Mouse (Mus musculus) neural tube, embryonic 12.5 days (tissue): ENCODE measurements at regions not wholly inside any gene's neighbourhood (a gene's known extent, or its start where the extent isn't known, plus 50 kb on each side); places are given as distances from the start of the nearest gene placed in this dataset.

Experiments
- ATAC-seq: fragments of 200-750 bp; cut with Nextera tagmentation; 2 replicates; pipeline ENCODE4 v1.8.0; 2017; ENCODE audit warnings: low read depth, mild to moderate bottlenecking, moderate TSS enrichment, moderate library complexity; ENCODE audit not compliant: low FRiP score
- H3K27ac ChIP-seq: fragments of 300-500 bp; sonication (generic); 2 replicates; pipeline ENCODE4 v1.5.1; 2016
- H3K27me3 ChIP-seq: fragments of 300-500 bp; sonication (generic); replicated peaks from 2 replicates; pipeline ENCODE4 v1.6.1; 2016; ENCODE audit warnings: mild to moderate bottlenecking
- H3K36me3 ChIP-seq: fragments of 300-500 bp; sonication (generic); 2 replicates; pipeline ENCODE4 v1.6.1; 2016; ENCODE audit warnings: mild to moderate bottlenecking
- H3K4me1 ChIP-seq: fragments of 300-500 bp; sonication (generic); 2 replicates; pipeline ENCODE4 v1.6.1; 2016
- H3K4me2 ChIP-seq: fragments of 300-500 bp; sonication (generic); replicated peaks from 2 replicates; pipeline ENCODE4 v1.6.1; 2016; ENCODE audit warnings: mild to moderate bottlenecking
- H3K4me3 ChIP-seq: fragments of 300-500 bp; sonication (generic); 2 replicates; pipeline ENCODE4 v1.5.1; 2016
- H3K9ac ChIP-seq: fragments of 300-500 bp; sonication (generic); 2 replicates; pipeline ENCODE4 v1.6.1; 2016; ENCODE audit warnings: mild to moderate bottlenecking
- H3K9me3 ChIP-seq: fragments of 300-500 bp; sonication (generic); 2 replicates; pipeline ENCODE4 v1.6.1; 2016; ENCODE audit warnings: mild to moderate bottlenecking
- WGBS: fragments of 180-500 bp; shearing (Covaris S2); methylation state at CpG from one replicate; pipeline ENCODE4 v1.1.7; 2016; 5-methylcytosine and 5-hydroxymethylcytosine counted together

DNA sequence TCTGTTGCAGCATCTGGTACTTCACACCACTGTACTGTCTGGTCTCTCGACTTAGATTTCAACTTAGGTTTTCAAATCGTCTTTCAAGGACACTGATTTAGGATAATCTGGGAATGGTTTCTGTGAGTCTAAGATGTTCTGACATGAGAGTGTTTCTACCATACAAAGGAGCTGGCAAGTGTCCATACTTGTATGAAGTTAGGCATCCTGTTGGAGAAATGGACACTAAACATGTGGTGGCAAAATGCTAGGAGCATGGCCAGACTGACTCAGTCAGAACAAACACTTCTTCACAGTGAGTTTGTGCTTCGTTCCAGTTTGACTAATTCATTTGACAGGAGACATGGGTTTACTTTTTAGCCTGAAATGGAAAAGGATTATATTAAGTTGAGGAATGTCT, 194.5 kb upstream of the Thbs1 start:
- no peak overlapping the region for H3K27ac ChIP-seq
- H3K4me2 ChIP-seq, result no peak overlapping the region
- H3K4me3 ChIP-seq, result no peak overlapping the region
- no peaks in the 10 kb centered on the region for H3K9me3 ChIP-seq
- no peaks in the 10 kb centered on the region for H3K36me3 ChIP-seq
- 88% methylated on average over 3 of the region's 3 CpGs for WGBS
- no peak overlapping the region for H3K9ac ChIP-seq
- no peaks in the 10 kb centered on the region for H3K27me3 ChIP-seq
- ATAC-seq, result no peak
- H3K4me1 ChIP-seq, result no peaks in the 10 kb centered on the region

DNA sequence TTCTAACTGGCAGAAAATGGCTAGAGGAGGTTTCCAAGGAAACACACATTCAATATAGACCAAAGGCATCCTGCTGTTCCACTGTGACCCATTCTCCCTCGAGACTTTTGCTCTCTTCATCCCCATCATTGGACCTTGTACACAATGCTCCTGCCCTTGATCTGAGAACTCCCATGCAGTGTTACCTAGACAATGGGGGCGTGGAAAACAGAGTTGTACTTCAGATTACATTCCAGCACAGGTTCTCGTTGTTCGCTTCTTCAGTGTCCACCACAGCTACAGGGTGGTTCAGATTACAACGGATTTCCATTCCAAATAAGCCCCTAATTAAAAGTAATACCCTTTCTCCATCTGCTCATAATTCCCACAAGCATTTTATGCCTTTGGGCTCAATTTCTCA, 186.8 kb upstream of the Thbs1 start:
- Histone ChIP-seq H3K27me3 (no peaks in the 10 kb centered on the region), H3K4me3 (no peak overlapping the region), H3K27ac (no peak overlapping the region), H3K9me3 (no peaks in the 10 kb centered on the region), H3K4me1 (no peaks in the 10 kb centered on the region), H3K9ac (no peak overlapping the region), H3K36me3 (no peaks in the 10 kb centered on the region), H3K4me2 (no peak overlapping the region)
- 36% methylated on average over 5 of the region's 5 CpGs for WGBS
- ATAC-seq, result no peak

DNA sequence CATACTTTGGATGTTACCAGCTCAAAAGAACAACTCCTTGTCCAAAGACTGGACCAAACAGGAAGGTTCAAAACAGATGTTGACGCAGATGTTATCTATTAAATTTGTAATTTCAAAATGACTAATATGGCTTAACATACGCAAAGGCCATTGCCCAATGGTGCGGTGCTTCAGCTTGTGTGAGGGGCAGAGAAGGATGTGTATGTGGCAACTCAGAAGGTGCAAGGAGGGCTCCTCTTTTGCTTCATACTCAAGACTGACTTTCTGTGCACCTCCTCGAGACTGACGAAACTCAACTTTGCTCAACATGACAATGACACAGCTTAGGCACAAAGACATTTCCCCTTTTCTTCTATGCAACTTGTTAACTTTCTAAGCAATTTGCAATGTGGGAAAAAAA, 186.3 kb upstream of the Thbs1 start:
- H3K4me1 ChIP-seq, result no peaks in the 10 kb centered on the region
- H3K4me3 ChIP-seq, result no peak overlapping the region
- H3K27ac ChIP-seq, result no peak overlapping the region
- H3K9ac ChIP-seq, result no peak overlapping the region
- no peaks in the 10 kb centered on the region for H3K9me3 ChIP-seq
- H3K27me3 ChIP-seq, result no peaks in the 10 kb centered on the region
- ATAC-seq, result no peak
- no peak overlapping the region for H3K4me2 ChIP-seq
- no peaks in the 10 kb centered on the region for H3K36me3 ChIP-seq
- WGBS, result 92% methylated on average over 5 of the region's 5 CpGs

DNA sequence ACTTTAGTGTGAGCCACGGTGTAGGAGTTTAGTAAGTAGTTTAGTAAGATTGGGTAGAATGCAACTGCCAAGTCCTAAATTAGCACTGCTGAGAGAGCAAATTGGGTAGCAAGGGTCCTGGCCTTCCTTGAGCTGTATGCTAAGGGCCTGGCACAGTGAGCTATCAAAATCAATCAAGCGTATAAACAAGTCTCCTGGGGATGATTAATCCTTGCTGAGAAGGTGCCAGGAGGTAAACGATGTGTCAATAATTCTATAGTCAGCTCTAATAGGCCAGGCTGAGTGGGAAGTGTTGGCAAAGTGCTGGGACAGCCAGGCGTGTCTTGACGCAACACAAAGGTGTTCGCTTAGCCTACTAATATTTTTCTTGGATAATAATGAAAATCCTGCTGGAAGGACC, 183.6 kb upstream of the Thbs1 start:
- Histone ChIP-seq H3K27me3 (peaks cover 6% of the 10 kb centered on the region; the same call in 1 of the 2 replicates), H3K9me3 (no peaks in the 10 kb centered on the region), H3K9ac (no peak overlapping the region), H3K36me3 (no peaks in the 10 kb centered on the region), H3K4me2 (no peak overlapping the region), H3K4me3 (no peak overlapping the region), H3K4me1 (no peaks in the 10 kb centered on the region), H3K27ac (no peak overlapping the region)
- ATAC-seq, result peak; percentile 37; the same call in 1 of the 2 replicates
- WGBS, result 55% methylated on average over 6 of the region's 6 CpGs

DNA sequence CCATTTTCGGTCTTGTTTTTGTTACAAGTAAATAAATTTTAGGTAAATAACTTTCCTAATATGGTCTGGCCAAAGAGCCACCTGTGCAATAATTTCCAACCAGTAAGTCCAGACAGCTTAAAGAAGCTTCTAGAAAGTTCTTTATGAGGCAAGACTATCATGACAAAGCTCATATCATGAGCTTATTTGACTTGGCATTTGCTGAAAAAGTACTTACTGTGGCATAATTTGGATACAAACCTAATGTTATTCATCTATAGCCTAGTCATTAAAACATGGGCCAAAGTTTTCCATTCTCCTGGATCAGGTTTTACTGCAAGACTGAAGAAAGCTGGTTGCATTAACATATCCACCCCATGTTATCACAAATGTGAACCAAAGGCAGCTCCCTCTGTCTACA, 182.1 kb upstream of the Thbs1 start:
- 74% methylated on average over 1 of the region's 1 CpGs for WGBS
- ATAC-seq, result no peak
- no peak overlapping the region for H3K27ac ChIP-seq
- H3K4me2 ChIP-seq, result no peak overlapping the region
- H3K4me3 ChIP-seq, result no peak overlapping the region
- H3K9me3 ChIP-seq, result no peaks in the 10 kb centered on the region
- no peaks in the 10 kb centered on the region for H3K36me3 ChIP-seq
- H3K9ac ChIP-seq, result no peak overlapping the region
- H3K4me1 ChIP-seq, result no peaks in the 10 kb centered on the region
- H3K27me3 ChIP-seq, result peaks cover 6% of the 10 kb centered on the region; the same call in 1 of the 2 replicates

DNA sequence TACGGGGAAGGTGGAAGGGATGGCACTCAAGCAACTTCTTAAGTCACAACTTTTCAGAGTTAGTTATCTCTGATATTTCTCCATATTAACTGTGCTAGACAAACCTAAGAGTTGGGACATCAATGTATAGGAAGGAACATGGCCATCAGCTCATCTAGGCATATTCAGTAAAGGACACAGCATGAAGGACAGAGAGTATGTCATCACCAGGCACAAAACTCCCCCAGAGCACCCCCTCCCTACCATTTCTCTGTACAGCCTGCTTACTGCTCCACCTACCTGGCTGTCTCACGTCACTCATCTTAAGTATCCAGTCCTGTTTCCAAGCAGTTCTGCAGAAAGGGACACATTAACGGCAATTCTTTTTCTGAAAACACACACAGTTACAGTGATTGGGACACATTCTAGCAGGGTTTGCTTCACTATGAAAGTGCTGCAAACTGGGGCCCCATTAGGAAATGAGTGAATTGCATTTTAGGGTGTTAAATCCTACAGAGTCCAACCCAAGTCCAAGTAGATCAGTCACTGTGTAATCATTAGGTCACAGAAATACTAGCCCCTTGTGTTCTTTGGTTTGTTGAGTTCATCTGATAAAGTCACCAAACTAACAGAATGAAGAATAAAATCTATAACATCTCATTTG, 180.7 kb upstream of the Thbs1 start:
- Histone ChIP-seq H3K4me2 (no peak overlapping the region), H3K27me3 (peaks cover 15% of the 10 kb centered on the region), H3K9me3 (no peaks in the 10 kb centered on the region), H3K27ac (no peak overlapping the region), H3K4me3 (no peak overlapping the region), H3K4me1 (no peaks in the 10 kb centered on the region), H3K36me3 (no peaks in the 10 kb centered on the region), H3K9ac (no peak overlapping the region)
- 94% methylated on average over 3 of the region's 3 CpGs for WGBS
- no peak for ATAC-seq

DNA sequence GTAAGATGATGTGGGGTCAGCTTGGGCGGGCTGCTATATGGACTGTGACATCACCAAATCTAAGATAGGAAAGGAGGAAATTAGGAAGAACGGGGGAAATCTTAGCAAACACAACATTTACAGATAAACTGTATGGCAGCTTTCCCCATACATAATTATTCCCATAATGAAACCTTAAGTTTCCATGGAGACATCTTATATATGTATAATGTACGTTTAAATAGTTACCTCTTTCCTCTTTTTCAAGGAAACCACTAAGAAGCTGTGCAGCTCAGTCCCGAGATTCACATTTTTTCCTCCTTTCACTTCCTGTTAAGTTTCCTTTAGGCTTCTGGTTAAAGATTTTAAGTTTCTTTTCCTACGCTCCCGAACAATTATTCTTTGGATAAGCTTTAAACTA, 175.1 kb upstream of the Thbs1 start:
- Histone ChIP-seq H3K27me3 (peaks cover 20% of the 10 kb centered on the region), H3K27ac (no peak overlapping the region), H3K36me3 (no peaks in the 10 kb centered on the region), H3K9ac (no peak overlapping the region), H3K4me1 (peaks cover 7% of the 10 kb centered on the region), H3K4me2 (no peak overlapping the region), H3K4me3 (no peak overlapping the region), H3K9me3 (no peaks in the 10 kb centered on the region)
- ATAC-seq, result no peak
- WGBS, result 83% methylated on average over 6 of the region's 6 CpGs

DNA sequence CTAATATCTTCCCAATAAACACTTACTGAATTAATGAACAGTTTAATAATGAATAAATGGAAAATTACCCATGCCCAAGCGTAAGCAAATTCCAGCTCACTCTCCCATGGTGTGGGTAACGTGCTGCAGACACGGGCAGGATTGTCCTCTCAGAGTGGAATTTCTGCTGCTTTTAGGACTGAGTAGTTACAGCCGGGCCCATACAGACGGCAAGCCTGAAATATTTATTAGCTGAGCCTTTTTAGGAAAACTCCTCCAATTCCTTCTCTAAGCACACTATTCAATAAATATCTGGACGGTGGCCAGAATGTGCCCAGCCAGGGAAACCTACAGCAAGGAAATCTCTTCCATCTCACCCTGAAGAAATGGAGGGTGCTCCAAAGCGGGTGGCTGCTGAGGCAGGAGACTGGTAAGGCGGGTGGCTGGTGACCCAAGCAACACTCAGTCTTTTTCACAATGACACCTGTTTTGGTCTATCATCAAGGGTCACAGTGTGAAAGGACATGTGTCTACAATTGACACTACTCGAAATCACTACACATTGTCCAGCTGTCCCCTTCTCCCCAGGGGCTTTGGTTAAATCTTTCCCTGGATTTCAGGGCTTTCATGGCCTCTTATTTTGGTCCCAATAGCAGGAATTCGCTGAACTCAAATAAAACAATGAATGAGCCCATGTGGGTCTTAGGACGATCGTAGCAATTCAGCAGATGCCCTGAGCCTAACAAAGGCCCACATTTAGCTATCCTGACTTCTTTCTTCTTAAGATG, 173.2 kb upstream of the Thbs1 start:
- H3K4me2 ChIP-seq, result no peak overlapping the region
- H3K9me3 ChIP-seq, result no peaks in the 10 kb centered on the region
- H3K36me3 ChIP-seq, result no peaks in the 10 kb centered on the region
- no peak overlapping the region for H3K4me3 ChIP-seq
- H3K27ac ChIP-seq, result no peak overlapping the region
- H3K9ac ChIP-seq, result no peak overlapping the region
- peak; percentile 68; the same call in 1 of the 2 replicates for ATAC-seq
- H3K4me1 ChIP-seq, result peaks cover 7% of the 10 kb centered on the region
- H3K27me3 ChIP-seq, result peaks cover 14% of the 10 kb centered on the region
- 19% methylated on average over 12 of the region's 12 CpGs for WGBS

DNA sequence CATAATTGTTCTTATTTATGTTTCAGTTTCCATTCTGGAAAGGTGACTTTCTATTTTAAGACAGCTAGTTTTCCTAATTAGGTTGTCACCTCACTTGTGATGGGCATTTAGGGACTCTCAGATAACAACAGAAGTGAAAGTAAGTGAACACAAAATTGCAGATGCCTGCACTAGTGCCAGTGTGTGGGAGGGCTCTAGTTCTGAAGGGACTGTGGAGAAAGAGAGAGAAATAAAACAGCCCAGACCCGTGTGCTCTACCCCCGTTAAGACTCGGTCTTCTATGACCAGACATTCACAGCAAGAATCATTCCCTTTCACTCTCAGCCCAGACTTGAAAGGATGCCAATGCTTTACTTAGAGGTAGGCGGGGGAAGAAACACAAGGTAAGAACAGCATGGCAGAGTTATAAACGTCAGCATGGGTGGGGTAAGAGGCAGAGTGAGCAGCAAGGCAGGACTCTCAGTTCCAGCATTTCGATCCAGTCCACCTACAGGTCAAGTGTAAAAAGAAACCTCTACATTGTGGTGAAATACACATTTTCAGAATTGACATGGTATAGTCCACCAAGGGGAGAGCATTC, 170.1 kb upstream of the Thbs1 start:
- Histone ChIP-seq H3K36me3 (no peaks in the 10 kb centered on the region), H3K4me2 (no peak overlapping the region), H3K9ac (no peak overlapping the region), H3K27me3 (no peaks in the 10 kb centered on the region; the same call in 1 of the 2 replicates), H3K4me3 (no peak overlapping the region), H3K4me1 (peaks cover 7% of the 10 kb centered on the region), H3K9me3 (no peaks in the 10 kb centered on the region), H3K27ac (no peak overlapping the region)
- 42% methylated on average over 6 of the region's 6 CpGs for WGBS
- no peak for ATAC-seq

DNA sequence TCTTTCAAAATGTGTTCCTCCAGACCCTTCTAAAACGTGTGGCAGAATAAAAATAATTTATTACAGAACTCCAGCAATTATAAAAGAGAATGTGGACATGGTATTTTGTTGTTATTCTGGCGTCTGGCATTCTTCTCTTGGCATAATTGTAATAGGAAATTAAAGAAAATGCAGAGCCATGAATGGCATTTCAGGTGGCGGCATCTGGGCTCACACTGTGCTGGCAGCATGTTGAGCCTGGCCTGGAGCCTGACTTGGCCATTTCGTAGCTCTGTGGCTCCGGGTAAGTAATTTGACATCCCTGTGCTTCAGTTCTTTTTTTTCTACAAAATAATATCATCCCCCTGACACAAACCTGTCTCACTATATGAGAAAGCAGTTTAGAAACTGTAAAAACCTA, 168.0 kb upstream of the Thbs1 start:
- WGBS, result 68% methylated on average over 5 of the region's 5 CpGs
- H3K9me3 ChIP-seq, result no peaks in the 10 kb centered on the region
- H3K27me3 ChIP-seq, result no peaks in the 10 kb centered on the region
- no peak overlapping the region for H3K4me2 ChIP-seq
- H3K4me1 ChIP-seq, result peaks cover 3% of the 10 kb centered on the region
- H3K9ac ChIP-seq, result no peak overlapping the region
- H3K36me3 ChIP-seq, result no peaks in the 10 kb centered on the region
- H3K27ac ChIP-seq, result no peak overlapping the region
- no peak for ATAC-seq
- no peak overlapping the region for H3K4me3 ChIP-seq

DNA sequence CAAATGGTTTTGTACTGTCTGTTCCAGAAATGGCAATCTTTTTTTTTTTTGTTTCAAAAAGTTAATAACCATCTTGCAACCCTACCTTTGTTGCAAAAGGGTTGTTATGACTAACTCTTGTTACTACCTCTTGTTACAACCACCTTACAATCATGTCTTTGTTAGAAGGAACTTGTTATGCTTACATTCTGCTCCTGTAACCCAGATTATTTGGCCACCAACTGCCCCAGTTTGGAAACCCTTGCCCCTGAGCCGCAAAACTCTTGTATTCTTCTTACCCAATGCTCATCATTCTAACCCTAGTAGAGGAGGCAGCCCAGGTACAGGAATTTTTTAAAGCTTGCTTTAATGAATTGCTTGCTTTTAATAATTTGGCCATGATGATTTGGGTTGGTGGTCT, 167.4 kb upstream of the Thbs1 start:
- Histone ChIP-seq H3K36me3 (no peaks in the 10 kb centered on the region), H3K4me3 (no peak overlapping the region), H3K4me1 (no peaks in the 10 kb centered on the region), H3K9me3 (no peaks in the 10 kb centered on the region), H3K9ac (no peak overlapping the region), H3K27ac (no peak overlapping the region), H3K27me3 (no peaks in the 10 kb centered on the region), H3K4me2 (no peak overlapping the region)
- no peak for ATAC-seq
- 91% methylated on average over 1 of the region's 1 CpGs for WGBS

DNA sequence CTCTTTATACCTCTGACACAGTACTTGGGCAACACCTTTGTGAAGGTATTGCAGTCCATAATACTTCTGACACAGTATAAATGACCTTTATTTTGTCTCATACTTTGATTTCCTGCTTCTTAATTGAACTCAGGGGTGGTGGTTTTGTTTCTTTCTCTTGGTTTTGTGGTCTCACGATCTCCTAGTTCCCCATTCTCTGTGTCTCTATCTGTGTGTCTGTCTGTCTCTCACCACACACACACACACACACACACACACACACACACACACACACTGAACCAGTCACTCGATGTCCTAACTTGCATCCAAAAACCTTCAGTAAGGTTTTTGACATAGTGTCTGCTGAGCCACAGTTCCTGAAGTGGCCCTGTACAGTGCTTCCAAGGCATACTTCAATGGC, 166.7 kb upstream of the Thbs1 start:
- Histone ChIP-seq H3K36me3 (no peaks in the 10 kb centered on the region), H3K27me3 (no peaks in the 10 kb centered on the region), H3K9me3 (no peaks in the 10 kb centered on the region), H3K4me3 (no peak overlapping the region), H3K27ac (no peak overlapping the region), H3K4me2 (no peak overlapping the region), H3K4me1 (no peaks in the 10 kb centered on the region), H3K9ac (no peak overlapping the region)
- ATAC-seq, result no peak
- WGBS, result 95% methylated on average over 2 of the region's 2 CpGs
